Mouse (Mus musculus): ENCODE data around the gene Sem1. TPM values are rescaled to one million over a fixed set of nuclear protein-coding genes. Genes with fewer than 3 reads are reported as not detected.

Gene Sem1
- total and polyA plus RNA-seq, 3 experiments = 126 to 176 TPM; not detected in 1

DNA sequence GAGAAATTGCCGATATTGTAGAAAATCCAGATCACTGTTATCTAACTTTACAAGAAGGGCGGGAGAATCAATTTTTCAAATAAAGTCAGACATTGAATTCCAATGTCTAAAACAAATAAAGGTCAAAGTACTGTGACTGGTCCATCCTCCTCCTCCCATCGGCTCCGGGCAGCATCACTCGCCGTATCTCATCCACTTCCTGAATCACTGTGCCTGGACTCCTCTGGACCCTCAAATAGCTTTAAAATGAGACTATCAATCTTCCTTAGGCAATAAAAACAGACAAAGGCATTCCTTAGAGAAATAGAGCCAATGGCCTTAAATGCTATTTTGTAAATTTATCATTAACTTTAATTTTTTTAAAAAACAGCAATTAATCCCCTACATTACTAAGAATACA is 26.5 kb downstream of the Sem1 start:
- Histone ChIP-seq H3K4me3 (ENCODE audit: control insufficient read depth in 1 of 2, insufficient read depth in 1 of 2, low read depth in 2 of 2, low read length in 2 of 2) (no peak overlapping the region), H3K36me3 (ENCODE audit: control insufficient read depth in 1 of 2, insufficient read depth in 2 of 2, low read length in 2 of 2) (no peaks in the 10 kb centered on the region; a peak in 1 of 4 replicates), H3K27ac (ENCODE audit: control insufficient read depth, low read depth, low read length) (no peak overlapping the region), H3K9ac (ENCODE audit: control insufficient read depth, low read depth, low read length, poor library complexity, severe bottlenecking) (no peak overlapping the region), H3K4me1 (ENCODE audit: control insufficient read depth in 1 of 2, insufficient read depth in 2 of 2, low read length in 2 of 2) (no peaks in the 10 kb centered on the region), H3K27me3 (ENCODE audit: control insufficient read depth in 1 of 2, insufficient read depth in 2 of 2, low read length in 2 of 2) (no peaks in the 10 kb centered on the region), H3K79me2 (ENCODE audit: control insufficient read depth, insufficient read depth, low read length, poor library complexity) (no peaks in the 10 kb centered on the region), H3K9me3 (replicated peaks; ENCODE audit: insufficient read depth, low read length) (no peaks in the 10 kb centered on the region)
- no peak for TF ChIP-seq USF2 (IDR thresholded peaks at IDR 0.05; ENCODE audit: borderline replicate concordance in 1 of 2, insufficient read depth in 1 of 2, low read depth in 1 of 2, low read length in 2 of 2)
- TF ChIP-seq MAFK (IDR thresholded peaks at IDR 0.05; ENCODE audit: borderline replicate concordance, low read depth, low read length) = no peak
- no peak for TF ChIP-seq CHD1 (IDR thresholded peaks at IDR 0.05; ENCODE audit: low read depth, low read length)
- no peak for TF ChIP-seq GATA1 (IDR thresholded peaks at IDR 0.05; ENCODE audit: low read depth, low read length)
- no peak for TF ChIP-seq CHD2 (IDR thresholded peaks at IDR 0.05; ENCODE audit: low read length)
- TF ChIP-seq POLR2AphosphoS5 (IDR thresholded peaks at IDR 0.05; ENCODE audit: borderline replicate concordance, low read depth, low read length) = no peak
- TF ChIP-seq NRF1 (IDR thresholded peaks at IDR 0.05; ENCODE audit: insufficient read depth, low read depth, low read length, poor library complexity, severe bottlenecking) = no peak
- no peak for TF ChIP-seq RAD21 (IDR thresholded peaks at IDR 0.05; ENCODE audit: low read depth, low read length)
- DNase-seq (ENCODE audit: low read depth, low spot score) = no peak

DNA sequence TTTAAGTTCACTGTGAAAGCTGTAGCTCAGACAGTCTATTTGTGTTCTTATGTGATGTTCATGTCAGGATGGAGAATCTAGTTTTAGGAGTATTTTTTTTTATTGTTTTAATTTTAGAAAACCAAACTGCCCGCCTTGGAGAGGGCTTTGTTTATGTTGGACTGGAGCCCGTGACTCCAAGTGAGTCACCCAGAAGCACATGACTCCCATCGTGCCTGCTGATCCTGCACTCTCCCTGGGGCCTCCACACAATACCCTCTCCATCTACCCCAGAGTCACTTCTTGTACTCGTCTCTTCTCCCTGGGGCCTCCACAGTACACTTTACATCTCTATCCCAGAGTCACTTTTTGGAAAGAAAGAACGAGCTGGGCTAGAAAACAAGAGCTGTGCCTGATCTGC is 30.5 kb downstream of the Sem1 start:
- Histone ChIP-seq H3K36me3 (ENCODE audit: control insufficient read depth in 1 of 2, insufficient read depth in 2 of 2, low read length in 2 of 2) (no peaks in the 10 kb centered on the region), H3K4me3 (ENCODE audit: control insufficient read depth in 1 of 2, insufficient read depth in 1 of 2, low read depth in 2 of 2, low read length in 2 of 2) (no peak overlapping the region), H3K4me1 (ENCODE audit: control insufficient read depth in 1 of 2, insufficient read depth in 2 of 2, low read length in 2 of 2) (no peaks in the 10 kb centered on the region), H3K27ac (ENCODE audit: control insufficient read depth, low read depth, low read length) (no peak overlapping the region), H3K9ac (ENCODE audit: control insufficient read depth, low read depth, low read length, poor library complexity, severe bottlenecking) (no peak overlapping the region), H3K9me3 (replicated peaks; ENCODE audit: insufficient read depth, low read length) (no peaks in the 10 kb centered on the region), H3K27me3 (ENCODE audit: control insufficient read depth in 1 of 2, insufficient read depth in 2 of 2, low read length in 2 of 2) (no peaks in the 10 kb centered on the region), H3K79me2 (ENCODE audit: control insufficient read depth, insufficient read depth, low read length, poor library complexity) (no peaks in the 10 kb centered on the region)
- TF ChIP-seq GABPA (IDR thresholded peaks at IDR 0.05; ENCODE audit: low read depth, low read length) (no peak), POLR2A (IDR thresholded peaks at IDR 0.05; ENCODE audit: control insufficient read depth in 1 of 2, insufficient read depth in 1 of 2, low read depth in 1 of 2, low read length in 2 of 2, poor library complexity in 1 of 2) (no peak), E2F4 (IDR thresholded peaks at IDR 0.05; ENCODE audit: borderline replicate concordance, low read depth, low read length) (no peak), MAX (IDR thresholded peaks at IDR 0.05; ENCODE audit: low read length) (no peak), POLR2AphosphoS5 (IDR thresholded peaks at IDR 0.05; ENCODE audit: borderline replicate concordance, low read depth, low read length) (no peak), ZNF384 (IDR thresholded peaks at IDR 0.05; ENCODE audit: low read depth, low read length) (no peak), BHLHE40 (IDR thresholded peaks at IDR 0.05; ENCODE audit: borderline replicate concordance, low read depth, low read length) (no peak), SMC3 (IDR thresholded peaks at IDR 0.05; ENCODE audit: low read depth, low read length) (no peak), USF1 (IDR thresholded peaks at IDR 0.05; ENCODE audit: low read depth, low read length) (no peak), RCOR1 (IDR thresholded peaks at IDR 0.05; ENCODE audit: low read depth, low read length) (no peak), EP300 (IDR thresholded peaks at IDR 0.05; ENCODE audit: low read depth in 1 of 2, low read length in 2 of 2) (no peak), MEF2A (IDR thresholded peaks at IDR 0.05; ENCODE audit: extremely low read depth, insufficient replicate concordance, low read depth, low read length, poor library complexity, severe bottlenecking) (no peak)
- peak; percentile 20 for DNase-seq (ENCODE audit: low read depth, low spot score)

All from MEL (cell line).